Mouse (Mus musculus) intestine, embryonic 15.5 days (tissue): ENCODE measurements around the gene Nrarp. TPM values are rescaled to one million over a fixed set of nuclear protein-coding genes. Genes with fewer than 3 reads are reported as not detected.

Experiments
- ATAC-seq: fragments of 200-750 bp; cut with Nextera tagmentation; 2 replicates; pipeline ENCODE4 v1.8.0; 2017; ENCODE audit warnings: moderate TSS enrichment, moderate library complexity
- H3K27ac ChIP-seq: fragments of 300-500 bp; sonication (generic); 2 replicates; pipeline ENCODE4 v1.5.1; 2015; ENCODE audit warnings: mild to moderate bottlenecking, inconsistent platforms
- H3K27me3 ChIP-seq: fragments of 300-500 bp; sonication (generic); replicated peaks from 2 replicates; pipeline ENCODE4 v1.6.1; 2015; ENCODE audit warnings: inconsistent platforms
- H3K36me3 ChIP-seq: fragments of 300-500 bp; sonication (generic); 2 replicates; pipeline ENCODE4 v1.6.1; 2015; ENCODE audit warnings: inconsistent platforms
- H3K4me1 ChIP-seq: fragments of 300-500 bp; sonication (generic); replicated peaks from 2 replicates; pipeline ENCODE4 v1.6.1; 2015; ENCODE audit warnings: inconsistent platforms
- H3K4me2 ChIP-seq: fragments of 300-500 bp; sonication (generic); replicated peaks from 2 replicates; pipeline ENCODE4 v1.6.1; 2015; ENCODE audit warnings: mild to moderate bottlenecking, inconsistent platforms
- H3K4me3 ChIP-seq: fragments of 300-500 bp; sonication (generic); replicated peaks from 2 replicates; pipeline ENCODE4 v1.5.1; 2015; ENCODE audit warnings: inconsistent platforms
- H3K9ac ChIP-seq: fragments of 300-500 bp; sonication (generic); 2 replicates; pipeline ENCODE4 v1.6.1; 2015; ENCODE audit warnings: inconsistent platforms
- H3K9me3 ChIP-seq: fragments of 300-500 bp; sonication (generic); 2 replicates; pipeline ENCODE4 v1.6.1; 2016; ENCODE audit warnings: inconsistent platforms
- WGBS: fragments of 180-500 bp; shearing (Covaris S2); methylation state at CpG from one replicate; pipeline ENCODE4 v1.1.7; 2015; 5-methylcytosine and 5-hydroxymethylcytosine counted together
- polyA plus RNA-seq: library from polyadenylated mRNA; unstranded; fragments of >200 nt; fragmentation: Nextera tagmentation; extraction: Ambion mirVana; gene quantifications from 2 replicates; pipeline ENCODE4 v1.2.1, GENCODE M21; 2015

Gene Nrarp
- polyA plus RNA-seq, 1 experiment from 2014 or later: 19.3 TPM

- no peak overlapping the region for H3K4me3 ChIP-seq
- no peak overlapping the region for H3K27ac ChIP-seq
- H3K36me3 ChIP-seq: peaks cover 40% of the 10 kb centered on the region
- peaks cover 9% of the 10 kb centered on the region for H3K4me1 ChIP-seq
- no peaks in the 10 kb centered on the region for H3K9me3 ChIP-seq
- H3K4me2 ChIP-seq: no peak overlapping the region
- no peak overlapping the region for H3K9ac ChIP-seq
- WGBS: 87% methylated on average over 1 of the region's 1 CpGs
- no peak for ATAC-seq
- no peaks in the 10 kb centered on the region for H3K27me3 ChIP-seq
Observed at GRCm38 (mm10) chr2:25207593-25207992, 27.0 kb downstream of the Nrarp start.

GRCm38 (mm10) chr2:25210686-25211085 lies 30.1 kb downstream of the Nrarp start:
- ATAC-seq: peak; percentile 46

GRCm38 (mm10) chr2:25211121-25211670 lies 30.6 kb downstream of the Nrarp start, which contains the start of gene Nelfb:
Gene Nelfb (minus strand): TSS chr2:25211489.
- Histone ChIP-seq H3K36me3 (peaks cover 12% of the 10 kb centered on the region), H3K9me3 (no peaks in the 10 kb centered on the region), H3K27ac (peak within 1 kb of the TSS; percentile 95), H3K4me2 (peak within 1 kb of the TSS; percentile 77), H3K9ac (peak within 1 kb of the TSS; percentile 91), H3K27me3 (no peaks in the 10 kb centered on the region), H3K4me3 (peak within 1 kb of the TSS; percentile 92), H3K4me1 (peaks cover 18% of the 10 kb centered on the region)
- WGBS: under 1% methylated on average over 44 of the region's 44 CpGs
- peak; percentile 94 for ATAC-seq

More at GRCm38 (mm10) chr2:25210686-25211085, 30.1 kb downstream of the Nrarp start:
- WGBS: under 1% methylated on average over 24 of the region's 24 CpGs
- Histone ChIP-seq H3K4me2 (peak overlapping the region; percentile 77), H3K4me1 (peaks cover 18% of the 10 kb centered on the region), H3K27ac (peak overlapping the region; percentile 95), H3K27me3 (no peaks in the 10 kb centered on the region), H3K4me3 (peak overlapping the region; percentile 92), H3K9ac (peak overlapping the region; percentile 91), H3K9me3 (no peaks in the 10 kb centered on the region), H3K36me3 (peaks cover 17% of the 10 kb centered on the region)

GRCm38 (mm10) chr2:25213266-25213865 lies 32.8 kb downstream of the Nrarp start:
- 68% methylated on average over 23 of the region's 23 CpGs for WGBS
- no peak overlapping the region for H3K27ac ChIP-seq
- H3K4me1 ChIP-seq: peaks cover 18% of the 10 kb centered on the region
- H3K36me3 ChIP-seq: no peaks in the 10 kb centered on the region
- H3K9ac ChIP-seq: no peak overlapping the region
- no peak overlapping the region for H3K4me3 ChIP-seq
- no peak overlapping the region for H3K4me2 ChIP-seq
- no peaks in the 10 kb centered on the region for H3K27me3 ChIP-seq
- H3K9me3 ChIP-seq: no peaks in the 10 kb centered on the region
- no peak for ATAC-seq

GRCm38 (mm10) chr2:25214444-25214843 lies 33.9 kb downstream of the Nrarp start, which contains the start of gene Stpg3:
Gene Stpg3 (minus strand): TSS chr2:25214637.
- H3K9ac ChIP-seq: no peak within 1 kb of the TSS
- no peak within 1 kb of the TSS for H3K4me3 ChIP-seq
- no peak for ATAC-seq
- no peaks in the 10 kb centered on the region for H3K36me3 ChIP-seq
- H3K27ac ChIP-seq: no peak within 1 kb of the TSS
- no peaks in the 10 kb centered on the region for H3K27me3 ChIP-seq
- 63% methylated on average over 3 of the region's 3 CpGs for WGBS
- no peak within 1 kb of the TSS for H3K4me2 ChIP-seq
- peaks cover 18% of the 10 kb centered on the region for H3K4me1 ChIP-seq
- H3K9me3 ChIP-seq: no peaks in the 10 kb centered on the region

- no peak overlapping the region for H3K27ac ChIP-seq
- no peaks in the 10 kb centered on the region for H3K36me3 ChIP-seq
- H3K27me3 ChIP-seq: no peaks in the 10 kb centered on the region
- no peak overlapping the region for H3K9ac ChIP-seq
- no peaks in the 10 kb centered on the region for H3K9me3 ChIP-seq
- WGBS: 55% methylated on average over 2 of the region's 2 CpGs
- no peak for ATAC-seq
- H3K4me1 ChIP-seq: 0 out of 2 replicates have a peak, but pooled peaks cover 11% of the 10 kb centered on the region
- no peak overlapping the region for H3K4me2 ChIP-seq
- H3K4me3 ChIP-seq: no peak overlapping the region
Observed at GRCm38 (mm10) chr2:25217666-25218065, 37.1 kb downstream of the Nrarp start.

GRCm38 (mm10) chr2:25218445-25218844 lies 37.9 kb downstream of the Nrarp start, which contains the start of gene Fam166a:
Gene Fam166a (plus strand): TSS chr2:25218745.
- Histone ChIP-seq H3K27ac (no peak within 1 kb of the TSS), H3K4me1 (peaks cover 13% of the 10 kb centered on the region; the same call in 1 of the 2 replicates), H3K4me3 (no peak within 1 kb of the TSS), H3K9me3 (no peaks in the 10 kb centered on the region), H3K36me3 (no peaks in the 10 kb centered on the region), H3K9ac (no peak within 1 kb of the TSS), H3K4me2 (no peak within 1 kb of the TSS), H3K27me3 (no peaks in the 10 kb centered on the region)
- no peak for ATAC-seq

- no peaks in the 10 kb centered on the region for H3K27me3 ChIP-seq
- H3K4me1 ChIP-seq: peaks cover 11% of the 10 kb centered on the region
- no peak overlapping the region for H3K27ac ChIP-seq
- 74% methylated on average over 5 of the region's 5 CpGs for WGBS
- no peaks in the 10 kb centered on the region for H3K36me3 ChIP-seq
- no peak overlapping the region for H3K9ac ChIP-seq
- H3K4me2 ChIP-seq: no peak overlapping the region
- no peak for ATAC-seq
- H3K9me3 ChIP-seq: no peaks in the 10 kb centered on the region
- no peak overlapping the region for H3K4me3 ChIP-seq
Observed at GRCm38 (mm10) chr2:25221331-25221772, 40.8 kb downstream of the Nrarp start.

GRCm38 (mm10) chr2:25223681-25224491 lies 43.3 kb downstream of the Nrarp start:
- H3K4me1 ChIP-seq: peaks cover 12% of the 10 kb centered on the region
- H3K4me2 ChIP-seq: peak overlapping the region; percentile 79
- whole genome bisulfite sequencing: 2% methylated on average over 53 of the region's 53 CpGs
- peak overlapping the region; percentile 96 for H3K4me3 ChIP-seq
- H3K27ac ChIP-seq: peak overlapping the region; percentile 98
- peak; percentile 73 for ATAC-seq
- no peaks in the 10 kb centered on the region for H3K27me3 ChIP-seq
- H3K36me3 ChIP-seq: no peaks in the 10 kb centered on the region
- H3K9ac ChIP-seq: peak overlapping the region; percentile 91
- H3K9me3 ChIP-seq: no peaks in the 10 kb centered on the region

- 0% methylated on average over 17 of the region's 17 CpGs for WGBS
- Histone ChIP-seq H3K9ac (peak within 1 kb of the TSS; percentile 91), H3K4me2 (peak within 1 kb of the TSS; percentile 79), H3K4me3 (peak within 1 kb of the TSS; percentile 96), H3K27me3 (no peaks in the 10 kb centered on the region), H3K4me1 (peaks cover 17% of the 10 kb centered on the region), H3K9me3 (no peaks in the 10 kb centered on the region), H3K36me3 (no peaks in the 10 kb centered on the region), H3K27ac (peak within 1 kb of the TSS; percentile 98)
- no peak for ATAC-seq
Observed at GRCm38 (mm10) chr2:25224492-25224765, 43.9 kb downstream of the Nrarp start, which contains the start of gene Tubb4b. Gene Tubb4b (minus strand): TSS chr2:25224702.

- ATAC-seq: peak; percentile 95
- Histone ChIP-seq H3K4me1 (peaks cover 17% of the 10 kb centered on the region), H3K4me2 (peak overlapping the region; percentile 52), H3K27me3 (no peaks in the 10 kb centered on the region), H3K4me3 (peak overlapping the region; percentile 96), H3K9ac (peak overlapping the region; percentile 58), H3K27ac (peak overlapping the region; percentile 98), H3K36me3 (no peaks in the 10 kb centered on the region), H3K9me3 (no peaks in the 10 kb centered on the region)
- WGBS: 2% methylated on average over 41 of the region's 41 CpGs
Observed at GRCm38 (mm10) chr2:25224766-25225752, 44.5 kb downstream of the Nrarp start.
